Mouse (Mus musculus): Measurements from ENCODE around the gene Med8. TPM values are rescaled to one million over a fixed set of nuclear protein-coding genes. Genes with fewer than 3 reads are reported as not detected.

The Med8 gene
- total RNA-seq, 2 experiments from 2014 or later: 51.0 to 53.4 TPM

DNA sequence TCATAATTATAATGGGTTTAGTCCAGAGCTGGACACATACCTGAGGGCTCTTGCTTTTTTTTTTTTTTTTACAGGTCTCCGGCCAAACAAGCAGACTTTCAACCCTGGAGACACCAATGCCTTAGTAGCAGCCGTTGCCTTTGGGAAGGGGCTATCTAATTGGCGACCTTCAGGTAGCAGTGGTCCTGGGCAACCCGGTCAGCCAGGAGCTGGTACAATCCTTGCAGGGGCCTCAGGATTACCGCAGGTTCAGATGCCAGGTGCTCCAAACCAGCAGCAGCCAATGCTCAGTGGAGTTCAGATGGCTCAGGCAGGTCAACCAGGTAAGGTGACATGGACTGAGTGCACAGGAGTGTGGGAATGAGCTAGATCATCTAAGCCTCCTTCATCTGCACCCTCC lies 4.4 kb downstream of the Med8 start:
- DNase-seq (ENCODE audit: low spot score in 2 of 2): no peak

DNA sequence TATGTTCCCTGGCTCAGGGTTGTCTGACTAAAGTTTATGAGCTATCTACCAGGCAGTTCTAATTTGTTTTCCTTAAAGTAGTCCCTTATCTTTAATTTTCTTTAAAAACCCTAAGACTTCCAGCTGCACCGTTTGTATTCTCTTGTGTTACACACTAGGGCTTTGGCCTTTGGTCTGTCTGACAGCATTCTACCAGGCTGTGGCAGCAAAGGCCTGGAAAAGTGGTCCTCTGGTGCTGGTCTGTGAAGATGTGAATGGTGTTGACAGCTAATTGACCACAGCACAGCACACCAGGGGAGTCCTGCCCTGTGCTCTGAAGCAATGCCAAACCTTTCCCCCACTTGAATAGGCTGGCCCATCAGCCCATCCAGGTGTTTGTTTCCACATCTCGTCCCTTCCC lies 6.6 kb downstream of the Med8 start:
- no peak for DNase-seq (ENCODE audit: low spot score in 2 of 2)

DNA sequence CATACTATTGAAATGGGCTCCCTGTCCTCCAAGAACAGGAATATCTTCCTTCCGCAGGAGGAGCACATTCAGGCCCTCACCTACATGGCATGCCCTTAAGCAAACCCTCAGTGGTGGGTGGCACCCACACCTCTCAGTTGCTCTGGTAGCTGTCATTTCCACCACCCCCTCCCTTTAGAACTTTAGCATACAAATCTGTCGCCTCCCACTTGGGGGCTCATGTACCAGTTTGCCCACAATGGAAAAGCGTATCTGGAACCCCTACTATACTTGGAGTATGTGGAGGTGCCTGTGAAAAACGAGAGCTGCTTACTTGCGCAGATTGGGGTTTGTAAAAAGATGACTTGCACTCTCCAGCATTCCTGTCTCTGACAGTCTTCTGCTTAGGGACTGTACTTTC lies 7.2 kb downstream of the Med8 start:
- no peak for DNase-seq (ENCODE audit: low spot score in 2 of 2)

DNA sequence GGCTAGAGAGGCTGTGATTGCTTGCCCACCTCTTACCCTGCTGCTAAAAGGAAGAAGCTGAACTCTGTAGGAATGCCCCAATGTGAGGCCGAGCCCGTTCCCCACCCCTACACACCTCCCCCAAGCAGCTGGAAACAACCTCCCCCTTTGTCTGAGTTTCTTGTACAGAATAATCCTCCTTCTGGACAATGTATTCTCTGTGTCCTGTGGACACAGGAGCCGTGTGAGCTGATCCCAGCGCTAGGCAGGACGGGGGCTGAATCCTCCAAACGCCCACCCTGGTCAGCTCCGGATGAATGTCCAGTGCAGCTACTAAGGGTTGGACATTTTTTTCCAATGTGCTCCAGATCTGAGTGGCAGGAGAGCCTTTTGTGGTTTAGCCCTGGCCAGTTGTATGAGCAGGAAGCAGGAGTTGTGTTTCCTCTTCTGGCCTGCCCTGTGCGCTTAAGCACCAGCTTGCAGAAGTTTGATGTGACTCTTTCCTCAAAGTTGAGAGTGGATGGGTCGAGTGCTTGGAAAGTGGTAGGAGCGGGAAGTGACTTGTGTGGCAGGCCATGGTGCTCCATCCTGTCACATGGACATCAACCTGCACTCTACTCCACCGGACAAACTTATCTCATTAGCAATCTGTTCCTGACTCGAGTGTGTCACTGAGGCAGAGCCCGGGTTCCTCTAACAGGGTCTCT lies 8.1 kb downstream of the Med8 start:
- DNase-seq (ENCODE audit: low spot score in 2 of 2): no peak

DNA sequence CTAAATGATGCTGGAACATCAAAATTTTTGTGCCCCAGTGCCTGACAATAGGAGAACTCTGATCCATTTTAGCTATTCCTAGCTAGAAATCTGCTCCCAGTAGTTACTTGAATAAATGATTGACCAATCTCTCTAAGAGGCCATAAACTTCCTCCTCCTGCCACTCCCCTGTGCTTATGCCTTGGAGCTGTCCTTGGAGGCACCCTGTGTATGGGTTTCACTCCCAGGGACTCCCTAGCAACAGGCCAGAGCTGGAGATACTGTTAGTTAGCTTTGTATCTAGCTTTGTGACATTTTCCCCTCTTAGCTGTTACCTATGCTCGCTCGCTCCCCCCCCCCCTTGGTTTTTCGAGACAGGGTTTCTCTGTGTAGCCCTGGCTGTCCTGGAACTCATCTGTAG lies 12.2 kb downstream of the Med8 start:
- no peak for DNase-seq (ENCODE audit: low spot score in 2 of 2)

DNA sequence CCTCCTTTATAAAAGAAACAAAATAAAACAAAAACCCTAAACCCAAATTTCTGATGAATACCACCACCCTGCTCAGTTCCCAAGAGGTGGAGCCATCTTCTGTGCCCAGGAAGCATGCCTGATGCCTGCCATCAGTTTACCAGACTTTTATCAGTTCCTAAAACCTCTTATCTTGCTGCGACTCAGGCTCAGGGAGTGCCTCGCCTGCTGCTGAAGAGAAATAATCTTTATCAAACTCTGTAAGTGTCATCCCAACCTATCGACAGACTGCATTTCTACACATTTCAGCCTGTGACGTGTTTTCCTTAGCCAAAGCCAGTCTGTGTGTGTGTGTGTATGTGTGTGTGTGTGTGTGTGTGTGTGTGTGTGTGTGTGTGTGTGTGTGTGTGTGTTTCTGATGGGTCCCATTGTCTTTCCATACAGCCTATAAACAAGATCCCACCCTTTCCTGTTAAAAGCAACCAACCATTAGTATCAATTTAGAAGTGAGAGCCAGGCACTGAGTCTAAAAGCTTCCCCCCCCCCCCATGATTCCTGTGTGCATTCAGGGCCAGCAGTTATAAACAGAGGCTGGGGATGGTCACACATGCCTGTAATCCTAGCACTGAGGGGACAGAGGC lies 15.5 kb downstream of the Med8 start:
- no peak for DNase-seq (ENCODE audit: low spot score in 2 of 2)

DNA sequence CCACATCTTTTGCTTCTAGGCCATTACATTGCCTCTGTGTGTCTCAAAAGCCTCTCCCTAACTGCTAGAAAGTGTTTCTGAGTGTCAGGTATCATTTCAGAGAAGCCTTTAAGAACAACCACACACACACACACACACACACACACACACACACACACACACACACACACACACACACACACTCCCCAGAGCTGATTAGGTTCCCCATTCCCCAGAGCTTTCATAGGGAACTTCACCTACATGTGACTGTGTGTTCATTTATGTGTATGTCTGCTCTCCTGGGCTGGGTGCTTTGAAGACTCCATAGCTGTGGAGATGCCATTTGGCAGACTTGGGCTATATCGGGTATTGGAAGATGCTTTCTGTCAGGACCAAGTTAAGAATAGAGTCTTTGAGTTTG lies 16.2 kb downstream of the Med8 start:
- no peak for DNase-seq (ENCODE audit: low spot score in 2 of 2)

DNA sequence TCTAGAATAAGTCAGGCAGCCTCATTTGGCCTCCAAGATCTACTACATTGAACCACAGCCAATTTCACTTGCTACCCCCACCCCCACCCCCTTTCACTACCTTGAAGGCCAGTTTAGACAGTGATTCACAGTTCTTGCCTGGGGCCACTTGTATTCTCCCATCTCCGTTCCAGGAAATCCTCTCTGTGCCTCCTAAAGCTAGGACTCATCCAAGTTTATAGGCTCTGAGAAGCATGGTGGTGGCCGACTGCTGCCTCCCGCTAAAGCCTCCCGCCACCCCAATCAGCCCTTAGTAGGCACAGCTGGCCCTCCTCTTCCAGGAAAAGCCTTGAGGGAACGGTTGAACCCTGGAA lies 18.3 kb downstream of the Med8 start:
- no peak for DNase-seq (ENCODE audit: low spot score in 2 of 2)

DNA sequence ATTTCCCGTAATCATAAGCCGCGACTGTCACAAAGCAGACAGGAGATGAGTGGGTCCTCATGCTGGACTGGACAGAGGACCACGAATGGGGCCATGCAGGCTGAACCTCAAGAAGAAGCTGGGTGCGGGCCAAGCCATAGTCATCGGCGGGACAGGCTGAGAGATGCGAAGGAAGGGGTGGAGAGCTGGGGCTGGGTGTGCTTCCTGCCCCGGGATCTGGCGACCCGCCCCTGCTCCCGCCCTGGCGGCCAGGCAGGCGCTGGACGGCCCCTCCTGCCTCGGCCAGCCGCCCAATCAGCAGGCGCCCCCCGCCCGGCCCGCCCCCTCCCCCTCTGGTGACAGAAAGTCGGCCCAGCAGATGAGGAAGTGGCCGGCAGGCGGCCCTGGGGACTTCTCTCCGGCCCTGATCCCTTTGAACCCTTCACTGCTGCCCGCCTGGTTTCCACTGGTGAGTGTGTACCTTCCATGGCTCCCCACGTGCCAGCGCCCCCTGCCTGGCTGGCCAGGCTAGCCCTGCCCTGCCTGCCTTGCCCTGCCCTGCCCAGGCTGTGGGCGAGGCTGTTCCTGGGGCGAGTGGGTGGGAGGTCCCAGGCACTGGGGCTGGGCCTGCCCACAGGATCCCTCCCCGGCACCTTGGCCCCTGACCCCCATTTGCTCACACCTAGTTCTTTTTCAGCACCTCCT lies 18.8 kb downstream of the Med8 start, which contains the start of gene Elovl1:
Elovl1 (plus strand) TSS at position 326 of the 684 bp plus-strand sequence.
- DNase-seq (ENCODE audit: low spot score in 2 of 2): peak; percentile 91 to 94

DNA sequence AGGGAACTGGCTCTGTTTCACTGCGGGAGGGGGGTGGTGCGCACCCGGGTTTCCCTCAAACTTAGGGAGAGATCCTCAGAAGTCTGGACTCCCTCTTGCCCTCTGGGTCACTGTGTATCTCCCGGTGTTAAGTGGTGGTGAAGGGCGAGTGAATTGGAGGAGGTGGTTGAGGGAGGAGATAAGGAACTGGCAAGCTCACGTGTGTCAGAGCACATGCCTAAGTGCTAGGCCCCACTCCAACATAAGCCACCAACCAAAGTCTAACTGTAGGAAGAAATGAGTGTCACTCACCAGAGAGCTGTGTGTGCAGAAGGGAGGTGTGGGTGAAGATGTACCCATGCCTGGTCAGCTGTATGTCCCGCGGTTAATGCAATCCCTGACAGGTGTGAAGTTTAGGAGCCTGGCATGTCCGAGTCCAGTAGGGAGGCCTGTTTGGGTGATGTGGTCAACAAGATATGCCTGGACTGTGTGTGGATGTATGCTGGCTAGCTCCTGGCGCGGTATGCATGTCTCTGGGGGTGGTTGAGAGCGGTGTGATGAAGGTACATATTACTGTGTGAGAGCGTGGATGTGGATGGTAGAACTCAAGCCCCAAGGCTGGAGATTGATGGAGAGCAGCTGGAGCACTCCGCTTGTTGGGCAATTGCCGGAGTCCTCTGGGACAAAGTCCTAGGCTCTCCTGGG lies 19.5 kb downstream of the Med8 start:
- no peak for DNase-seq (ENCODE audit: low spot score in 2 of 2)

DNA sequence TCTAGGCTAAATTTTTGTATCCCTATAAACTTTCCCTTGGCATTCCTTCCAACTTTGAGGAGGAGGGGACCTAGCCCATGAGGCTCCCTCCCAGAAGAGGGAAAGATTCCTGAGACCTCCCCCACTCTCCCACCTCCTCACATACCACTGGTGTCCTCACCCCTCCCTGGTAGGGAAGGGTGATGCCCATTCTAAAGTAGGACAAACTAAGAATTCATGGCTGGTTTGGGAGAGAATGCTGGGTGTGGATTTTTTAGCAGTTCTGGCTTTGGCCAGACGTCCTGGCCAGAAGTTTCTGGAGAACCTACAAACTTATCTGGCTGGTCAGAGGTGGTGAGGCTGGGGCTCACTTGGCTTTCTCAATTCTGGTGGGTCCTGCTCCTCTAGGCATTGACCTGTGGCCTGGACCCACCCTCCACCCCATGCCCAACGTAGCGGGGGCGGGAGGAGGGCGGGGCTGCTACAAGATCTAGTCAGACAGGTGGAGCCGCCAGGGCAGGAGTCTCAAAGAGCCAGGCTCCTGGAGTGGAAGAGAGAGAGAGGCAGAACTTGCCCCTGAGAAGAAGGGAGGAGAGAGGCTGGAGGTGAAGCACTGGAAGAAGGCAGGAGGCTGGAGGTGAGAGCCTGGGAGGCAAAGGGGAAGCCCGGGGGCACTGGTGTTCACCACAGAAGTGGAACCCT lies 20.2 kb downstream of the Med8 start:
- DNase-seq (ENCODE audit: low spot score in 2 of 2): no peak

DNA sequence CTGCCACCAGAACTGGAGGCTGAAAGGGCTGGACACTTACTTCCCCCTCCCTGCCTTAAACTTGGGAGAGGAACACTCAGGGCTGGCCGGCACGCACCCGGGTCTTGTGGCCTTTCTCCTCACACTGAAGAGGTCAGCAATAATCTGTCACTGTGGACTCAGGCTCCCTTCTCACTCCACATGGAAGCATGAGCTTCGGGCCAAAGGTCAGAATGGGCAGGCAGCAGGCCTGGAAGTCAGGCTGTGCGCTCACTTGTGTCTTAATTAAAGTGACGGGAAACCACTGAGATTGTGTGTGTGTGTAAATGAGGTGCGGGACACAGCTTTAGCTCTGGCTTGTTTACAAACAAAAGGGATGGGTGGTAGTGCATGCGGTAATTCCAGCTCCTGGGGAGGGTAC lies 23.2 kb downstream of the Med8 start:
- DNase-seq (ENCODE audit: low spot score in 2 of 2): no peak

DNA sequence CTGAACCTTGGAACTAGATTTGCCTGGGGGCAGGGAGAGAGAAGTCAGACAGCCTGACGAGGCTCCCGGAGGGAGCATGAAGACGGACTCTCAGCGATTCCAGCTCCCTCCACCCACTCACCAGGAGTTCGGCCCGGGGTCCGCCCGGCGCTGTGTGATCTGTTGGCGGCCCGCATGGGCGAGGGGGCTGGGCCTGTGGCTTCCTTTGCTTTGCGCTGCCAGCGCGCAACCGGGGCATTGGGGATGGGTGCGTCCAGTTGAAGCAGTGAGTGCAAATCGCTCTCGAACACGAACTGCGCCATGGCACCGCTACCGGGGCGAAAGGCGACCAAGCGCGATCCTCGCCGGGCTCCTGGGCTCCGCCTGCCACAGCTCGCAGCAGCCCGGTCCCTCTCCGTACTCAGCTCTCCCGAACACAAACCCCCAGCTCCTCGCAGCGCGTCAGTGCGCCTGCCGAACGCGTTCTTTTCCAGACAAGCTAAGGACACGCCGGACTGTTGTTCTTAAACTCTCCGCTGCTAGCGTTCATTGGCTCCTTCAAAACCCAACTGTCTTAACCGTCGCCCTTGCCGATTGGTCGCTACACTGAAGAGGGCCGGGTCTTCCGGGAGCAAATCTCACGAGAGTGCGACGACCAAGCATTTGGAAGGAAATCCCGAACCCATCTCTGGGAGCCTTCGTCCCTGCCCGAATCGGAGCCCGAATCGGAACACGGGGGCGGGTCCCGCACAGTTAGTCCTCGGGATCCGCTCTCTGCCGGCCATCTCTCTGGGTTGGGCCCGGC lies 27.9 kb downstream of the Med8 start, which contains the start of gene Cdc20:
Cdc20 (minus strand) TSS at position 533 of the 784 bp plus-strand sequence.
- DNase-seq (ENCODE audit: low spot score in 2 of 2): peak; percentile 80 to 94

DNA sequence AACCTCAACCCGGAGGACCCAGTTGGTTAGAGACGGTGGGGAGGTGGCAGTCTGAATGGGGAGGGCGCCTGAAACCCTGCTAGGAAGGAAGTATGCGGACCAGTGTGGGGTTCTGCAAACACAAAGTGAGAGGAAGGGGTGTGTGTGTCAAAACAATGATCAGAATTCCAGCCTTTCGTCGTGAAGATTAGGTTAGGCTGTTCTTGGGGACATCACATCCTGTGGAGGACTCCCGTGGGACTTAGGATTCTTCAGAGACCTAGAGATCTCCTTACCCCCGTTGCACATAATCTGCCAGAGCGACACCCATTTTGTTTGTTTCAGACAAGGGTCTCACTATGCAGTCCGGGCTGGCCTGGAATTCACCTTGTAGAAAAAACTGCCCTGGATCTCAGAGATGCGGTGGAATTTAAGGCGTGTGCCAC lies 28.7 kb downstream of the Med8 start:
- DNase-seq (ENCODE audit: low spot score in 2 of 2): no peak

DNA sequence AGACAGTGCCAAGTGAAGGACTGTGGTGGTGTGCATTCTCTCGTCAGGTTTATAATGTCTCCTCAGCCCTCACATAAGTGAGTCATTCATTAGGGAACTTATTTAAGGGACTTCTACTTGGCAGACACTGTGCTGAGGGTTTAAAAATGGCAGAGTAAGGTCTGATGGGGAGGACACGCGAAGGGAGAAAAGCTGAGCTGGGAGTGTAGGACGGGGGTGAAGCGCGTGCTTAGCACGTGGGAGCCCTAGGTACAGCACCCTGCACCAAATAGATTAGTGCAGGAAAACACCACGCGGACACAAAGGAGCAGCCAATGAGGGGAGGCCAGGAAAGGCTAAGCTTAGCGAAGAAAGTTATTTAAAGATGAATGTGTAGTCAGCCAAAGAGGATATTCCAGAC lies 36.0 kb downstream of the Med8 start:
- DNase-seq (ENCODE audit: low spot score in 2 of 2): no peak

DNA sequence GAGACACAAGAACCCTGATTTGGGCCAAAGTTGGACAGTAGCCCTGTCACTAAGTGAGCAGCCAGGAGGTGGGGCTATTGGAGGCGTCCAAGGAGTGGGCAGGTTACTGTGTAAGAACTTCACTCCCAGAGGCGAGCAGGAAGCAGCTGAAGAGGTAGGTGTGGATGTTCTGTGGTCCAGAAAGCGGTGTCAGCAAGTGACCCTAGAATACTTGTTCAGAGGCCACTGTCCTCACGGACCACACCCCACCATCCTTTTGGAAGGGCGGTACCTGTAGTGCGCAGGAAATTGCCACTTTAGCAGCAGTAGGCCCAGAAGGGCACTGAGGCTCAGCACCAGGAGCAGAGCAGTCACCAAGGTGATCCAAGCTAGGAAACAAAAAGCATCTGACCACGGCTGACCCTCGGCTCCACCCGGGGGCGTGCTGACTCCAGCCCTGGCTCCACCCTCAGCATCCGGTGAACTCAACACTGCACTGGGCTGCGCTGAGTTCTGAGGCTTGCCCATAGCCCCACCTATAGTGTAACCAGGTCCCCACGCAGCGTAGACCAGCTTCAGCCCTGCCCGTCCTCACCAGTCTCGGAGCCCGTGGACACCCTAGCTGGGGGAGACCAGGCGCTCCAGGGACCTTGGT lies 36.8 kb downstream of the Med8 start:
- DNase-seq (ENCODE audit: low spot score in 2 of 2): peak in 1 of 2 experiments; percentile 48

DNA sequence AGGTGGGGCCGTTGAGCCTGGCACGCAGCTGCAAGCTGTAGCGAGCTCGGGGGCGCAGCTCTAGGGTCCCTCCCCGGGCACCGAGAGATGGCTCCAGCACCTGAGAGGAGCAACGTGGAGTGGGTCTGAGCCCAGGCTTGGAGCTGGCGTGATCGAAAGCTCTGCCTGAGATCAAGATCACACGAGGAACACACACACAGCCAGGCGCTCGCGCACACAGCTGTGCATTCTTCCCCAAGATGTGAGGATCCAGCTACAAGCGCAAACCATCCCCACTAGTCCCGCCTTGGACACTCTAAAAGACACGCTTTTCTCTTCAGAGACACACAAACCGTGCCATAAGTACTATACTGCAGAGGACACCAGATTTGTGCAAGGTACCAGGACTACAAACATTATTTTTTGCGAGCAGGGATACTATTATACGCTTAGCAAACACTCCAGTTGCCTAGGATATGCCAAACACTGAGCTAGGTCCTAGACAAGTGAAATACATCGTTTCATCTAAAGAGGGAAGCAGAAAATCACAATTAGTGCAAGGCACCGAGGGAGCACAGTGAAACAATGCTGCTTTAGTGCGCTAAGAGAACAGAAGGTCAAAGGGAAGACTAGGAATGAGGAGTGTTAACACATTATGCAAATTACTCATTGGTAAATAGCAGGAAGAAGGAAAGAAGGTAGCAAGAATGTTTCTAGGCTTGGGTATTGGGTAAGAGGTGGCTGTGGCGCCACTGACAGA lies 37.4 kb downstream of the Med8 start:
- DNase-seq (ENCODE audit: low spot score in 2 of 2): no peak

DNA sequence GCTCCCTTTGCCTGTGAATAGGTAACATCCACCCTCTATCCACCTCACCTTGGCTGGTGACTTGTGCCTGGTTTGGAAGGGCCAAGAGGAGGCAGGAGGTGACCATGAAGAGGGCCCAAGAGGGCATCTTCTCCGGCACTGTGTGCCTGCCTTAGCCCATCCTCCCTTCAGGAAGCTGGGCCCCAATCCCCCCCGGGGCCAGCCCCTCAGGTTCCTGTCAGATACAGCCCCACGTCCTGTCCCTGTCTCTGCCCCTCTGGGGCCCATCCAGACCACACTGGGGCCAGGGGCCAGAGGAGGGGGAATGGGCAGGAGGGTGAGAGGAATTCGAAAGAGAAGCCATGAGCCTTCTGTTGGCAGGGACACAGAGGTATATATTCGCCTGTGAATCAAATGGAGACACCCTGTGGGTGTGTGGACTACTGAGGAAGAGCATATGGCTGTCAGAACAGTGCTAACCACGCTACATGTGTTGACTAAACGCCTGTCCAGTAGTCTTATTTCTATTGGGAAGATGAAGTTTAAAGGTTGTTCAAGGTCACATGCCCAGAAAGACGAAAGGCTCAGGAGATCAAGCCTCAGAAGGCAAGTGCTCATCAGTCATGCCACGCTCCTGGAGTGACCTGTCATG lies 48.3 kb downstream of the Med8 start, which contains the start of gene Mpl:
Mpl (minus strand) TSS at position 169 of the 631 bp plus-strand sequence.
- no peak for DNase-seq (ENCODE audit: low spot score in 2 of 2)

DNA sequence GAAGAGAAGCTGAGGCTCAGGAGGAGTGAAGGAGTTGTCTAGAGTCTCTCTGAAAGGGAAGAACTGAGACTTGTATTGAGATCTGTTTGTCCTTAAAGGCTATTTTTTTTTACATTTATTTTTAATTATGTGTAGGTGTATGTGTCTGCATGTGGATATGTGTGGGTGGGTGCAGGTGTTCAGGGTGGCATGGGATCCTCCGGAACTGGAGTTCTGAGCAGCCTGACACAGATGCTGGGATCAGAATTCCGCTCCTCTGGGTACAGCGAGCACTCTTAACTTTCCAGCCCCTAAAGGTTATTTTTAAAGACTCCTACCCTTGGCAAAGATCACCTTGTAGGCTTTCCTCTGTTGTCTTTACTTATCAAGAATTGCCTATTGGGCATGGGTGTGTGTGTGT lies 55.8 kb downstream of the Med8 start:
- DNase-seq (ENCODE audit: low spot score in 2 of 2): no peak

Data from gastrocnemius, postnatal 4 days (tissue).